Mouse (Mus musculus) c-Kit-positive CD71-positive TER-119-positive erythroid progenitor cells, embryonic 14.5 days (primary cell): ENCODE results near the gene Eomes.

Source experiments
- DNase-seq: peaks from one replicate; pipeline ENCODE4 v3.0.0-alpha.2; 2013; ENCODE audit warnings: low spot score

Eomes gene

GRCm38 (mm10) chr9:118520011-118520410, 42.0 kb downstream of the Eomes start:
- DNase-seq: no peak

- DNase-seq: no peak
Observed at GRCm38 (mm10) chr9:118520858-118521257, 42.8 kb downstream of the Eomes start.

GRCm38 (mm10) chr9:118521659-118522058, 43.6 kb downstream of the Eomes start:
- no peak for DNase-seq

- DNase-seq: no peak
Observed at GRCm38 (mm10) chr9:118523738-118524137, 45.7 kb downstream of the Eomes start.

- DNase-seq: no peak
Observed at GRCm38 (mm10) chr9:118527056-118527455, 49.0 kb downstream of the Eomes start.

GRCm38 (mm10) chr9:118529783-118530182, 51.8 kb downstream of the Eomes start:
- DNase-seq: no peak

GRCm38 (mm10) chr9:118530679-118531078, 52.7 kb downstream of the Eomes start:
- no peak for DNase-seq

- no peak for DNase-seq
Observed at GRCm38 (mm10) chr9:118532516-118533205, 54.6 kb downstream of the Eomes start.
